In genomic region chr11:31838442-31839083, GRCm38 (mm10) we compare ENCODE assay signal across 8 mouse cellular contexts. TPM values are rescaled to one million over a fixed set of nuclear protein-coding genes. Genes with fewer than 3 reads are reported as not detected.
DNase-seq lines count a peak whose midpoint lies in the region; ATAC-seq and TF ChIP-seq lines count a peak whose summit lies in the region.

No protein-coding gene starts in this region.

- no peak for TF ChIP-seq EP300 in stomach, postnatal 0 days (optimal IDR thresholded peaks at IDR 0.05)

- no peak overlapping the region for H3K4me3 ChIP-seq in hindbrain, embryonic 13.5 days
- H3K4me3 ChIP-seq in stomach, postnatal 0 days (ENCODE audit: low read depth, low read length) = no peak overlapping the region

- H3K36me3 ChIP-seq in hindbrain, embryonic 13.5 days = no peaks in the 10 kb centered on the region
- H3K36me3 ChIP-seq in stomach, postnatal 0 days (ENCODE audit: control insufficient read depth, insufficient read depth, low read length) = no peaks in the 10 kb centered on the region

- H3K9me3 ChIP-seq in hindbrain, embryonic 13.5 days = no peaks in the 10 kb centered on the region
- no peaks in the 10 kb centered on the region for H3K9me3 ChIP-seq in stomach, postnatal 0 days (ENCODE audit: control insufficient read depth, low read length)

- H3K27me3 ChIP-seq in hindbrain, embryonic 13.5 days = no peaks in the 10 kb centered on the region
- H3K27me3 ChIP-seq in stomach, postnatal 0 days (ENCODE audit: control insufficient read depth, insufficient read depth, low read length) = no peaks in the 10 kb centered on the region

- WGBS in hindbrain, embryonic 13.5 days = 30% methylated on average over 7 of the region's 7 CpGs
- 40% methylated on average over 7 of the region's 7 CpGs for WGBS in stomach, postnatal 0 days

- peaks cover 22% of the 10 kb centered on the region for H3K4me1 ChIP-seq in hindbrain, embryonic 13.5 days (replicated peaks)
- H3K4me1 ChIP-seq in stomach, postnatal 0 days (replicated peaks; ENCODE audit: control insufficient read depth, insufficient read depth) = no peaks in the 10 kb centered on the region

- peak overlapping the region; percentile 83 for H3K27ac ChIP-seq in hindbrain, embryonic 13.5 days
- H3K27ac ChIP-seq in stomach, postnatal 0 days (replicated peaks) = no peak overlapping the region

- TF ChIP-seq CTCF in stomach, postnatal 0 days (IDR thresholded peaks at IDR 0.05; ENCODE audit: low read depth) = no peak

- peak; percentile 45; the same call in 1 of the 2 replicates for ATAC-seq in cerebellum, adult (ENCODE audit: insufficient number of reproducible peaks, low FRiP score, low TSS enrichment)
- peak; percentile 70 for ATAC-seq in hindbrain, embryonic 13.5 days (ENCODE audit: low FRiP score)
- peak; percentile 13; the same call in 1 of the 2 replicates for ATAC-seq in megakaryocyte-erythroid progenitor cell, adult 5-6 weeks (replicated peaks; ENCODE audit: low FRiP score, low TSS enrichment, poor library complexity, severe bottlenecking)
- ATAC-seq in stomach, postnatal 0 days (ENCODE audit: low FRiP score, low TSS enrichment) = no peak

- DNase-seq in NIH3T3 (ENCODE audit: low read depth) = peak; percentile 42
- peak; percentile 55 to 61 for DNase-seq in frontal cortex, postnatal 36 days (ENCODE audit: low spot score in 2 of 2)
- peak; percentile 67 to 80 for DNase-seq in layer of hippocampus, postnatal 36 days
- DNase-seq in stomach, postnatal 0 days (ENCODE audit: low spot score) = peak; percentile 26
- DNase-seq in spleen, adult 18-20 months = no peak

- H3K4me2 ChIP-seq in hindbrain, embryonic 13.5 days = no peak overlapping the region
- H3K4me2 ChIP-seq in stomach, postnatal 0 days (replicated peaks; ENCODE audit: low read depth) = no peak overlapping the region

- H3K9ac ChIP-seq in hindbrain, embryonic 13.5 days = no peak overlapping the region
- no peak overlapping the region for H3K9ac ChIP-seq in stomach, postnatal 0 days (ENCODE audit: low read length)

RNA-seq across cellular contexts. Expression of gene Cpeb4, which starts 33.4 kb away (rescaled TPM):
- polyA plus RNA-seq in hindbrain, embryonic 13.5 days (2015; fragmentation: Nextera tagmentation; extraction: Ambion mirVana) = 16.0 and 16.1 TPM in 2 replicates
- 100 to 1,000 TPM; 156 to 163 TPM for total RNA-seq in layer of hippocampus, postnatal 36 days (2021)
- total RNA-seq in megakaryocyte-erythroid progenitor cell, adult 5-6 weeks (2014; fragmentation: Nextera tagmentation) = 9.9 and 10.2 TPM in 2 replicates
- total RNA-seq in megakaryocyte-erythroid progenitor cell, adult 5-6 weeks (2017) = 8.7 and 13.2 TPM in 2 replicates
- polyA plus RNA-seq in stomach, postnatal 0 days (2015; fragmentation: Nextera tagmentation; extraction: Ambion mirVana) = 5.7 and 6.1 TPM in 2 replicates

Comparison
In these comparisons a context has a peak if more than half of its experiments do, and no peak if none do; other contexts are left out.
1. DNase-seq: peak in NIH3T3 (single experiment), frontal cortex, postnatal 36 days (2 of 2), layer of hippocampus, postnatal 36 days (2 of 2) and stomach, postnatal 0 days (single experiment); none in spleen, adult 18-20 months (0 of 2).
2. RNA of gene Cpeb4, which starts 33.4 kb away (total RNA-seq): 156 to 163 TPM in layer of hippocampus, postnatal 36 days; 8.7 to 13.2 TPM in megakaryocyte-erythroid progenitor cell, adult 5-6 weeks; every median in the first group is over 10 times any median in the second.